Mouse (Mus musculus) heart, adult 2 months (tissue): Measurements from ENCODE around the gene Olfr330. TPM values are rescaled to one million over a fixed set of nuclear protein-coding genes. Genes with fewer than 3 reads are reported as not detected.
"Not testable (repeated sequence)": the region's sequence is repeated elsewhere in the genome, so short reads cannot be mapped to it uniquely, and the experiment has no call there.

Experiments used
- DNase-seq, 2 experiments: peaks; one replicate each; pipeline ENCODE4 v3.0.0; 2021
- H3K27ac ChIP-seq: fragments of 200-600 bp; 2 replicates; pipeline ENCODE4 v1.8.1; 2022
- H3K27me3 ChIP-seq: fragments of 200-500 bp; 2 replicates; pipeline ENCODE4 v1.6.1; 2012; ENCODE audit warnings: mild to moderate bottlenecking, low read length, inconsistent platforms, mixed read lengths; ENCODE audit not compliant: control insufficient read depth, insufficient read depth
- H3K36me3 ChIP-seq: fragments of 200-500 bp; 2 replicates; pipeline ENCODE4 v1.6.1; 2012; ENCODE audit warnings: low read length, inconsistent platforms; ENCODE audit not compliant: control insufficient read depth, insufficient read depth
- H3K4me1 ChIP-seq: fragments of 200-500 bp; 2 replicates; pipeline ENCODE4 v1.6.1; 2011; ENCODE audit warnings: low read length; ENCODE audit not compliant: control insufficient read depth, insufficient read depth
- H3K4me3 ChIP-seq: fragments of 200-600 bp; 2 replicates; pipeline ENCODE4 v1.8.1; 2022
- H3K79me2 ChIP-seq: fragments of 200-500 bp; replicated peaks from 2 replicates; pipeline ENCODE4 v1.6.1; 2012; ENCODE audit warnings: mild to moderate bottlenecking, inconsistent platforms, low read length, moderate library complexity, mixed read lengths; ENCODE audit not compliant: control insufficient read depth, insufficient read depth
- H3K9ac ChIP-seq: fragments of 200-500 bp; 2 replicates; pipeline ENCODE4 v1.6.1; 2012; ENCODE audit warnings: low read depth, mild to moderate bottlenecking, control low read depth, inconsistent platforms, low read length, mixed read lengths
- CTCF ChIP-seq: fragments of 200-600 bp; IDR thresholded peaks from 2 replicates; pipeline ENCODE4 v1.8.1; 2022; ENCODE audit warnings: antibody characterized with exemption, mild to moderate bottlenecking, moderate library complexity
- EP300 ChIP-seq: fragments of 200-500 bp; IDR thresholded peaks from 2 replicates; pipeline ENCODE4 v1.6.1; 2011; ENCODE audit warnings: low read depth, low read length, control low read depth; ENCODE audit not compliant: insufficient read depth
- POLR2A ChIP-seq: fragments of 200-500 bp; IDR thresholded peaks from 2 replicates; pipeline ENCODE4 v1.6.1; 2011; ENCODE audit warnings: mild to moderate bottlenecking, low read depth, low read length, control low read depth; ENCODE audit not compliant: insufficient read depth
- WGBS: fragments of 180-500 bp; shearing (Covaris S2); methylation state at CpG from one replicate; pipeline ENCODE4 v1.1.7; 2018; 5-methylcytosine and 5-hydroxymethylcytosine counted together
- intact Hi-C: fragments of 180-260 bp; cut with DNase I; formaldehyde crosslinking; loops from one replicate; pipeline ENCODE4 v1.15.1; 2025
- long read RNA-seq: library from polyadenylated mRNA; stranded (forward); transcript quantifications from one replicate; pipeline ENCODE4 v2.0.0, GENCODE M21; 2021
- polyA plus RNA-seq: library from polyadenylated mRNA; depleted of rRNA; stranded (reverse); fragments of >200 nt; gene quantifications from 2 replicates; pipeline ENCODE4 v1.2.3, GENCODE M21; 2012; rRNA removed
- total RNA-seq, 2 experiments: library from RNA; stranded (reverse); gene quantifications; 2 replicates each; pipeline ENCODE4 v1.2.3; 2021

The Olfr330 gene
- total RNA-seq (not detected), polyA plus RNA-seq (not detected in 2 replicates)
- long read RNA-seq = 0 reads

DNA sequence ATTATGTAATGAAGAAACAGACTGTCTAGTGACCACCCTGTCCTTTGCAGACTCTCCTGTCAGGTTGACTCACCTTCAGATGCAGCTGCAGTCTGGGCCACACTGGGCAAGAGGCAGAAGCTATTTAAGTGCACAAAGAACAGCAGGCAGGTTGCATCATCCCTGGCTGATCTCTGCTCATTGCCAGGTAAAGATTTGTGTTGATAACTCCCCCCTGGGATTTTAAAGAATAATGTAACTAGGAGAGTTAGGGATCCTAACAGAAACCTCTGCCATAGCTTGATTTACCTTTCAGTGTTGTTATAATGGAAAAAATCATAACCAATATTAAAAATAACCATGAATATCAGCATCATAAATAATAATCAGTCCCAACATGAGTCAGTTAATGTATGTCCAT lies at the start of gene Olfr330:
Gene Olfr330 (minus strand): TSS at position 101 of the 400 bp plus-strand sequence.
- H3K79me2 ChIP-seq, H3K4me3 ChIP-seq, H3K9ac ChIP-seq, H3K27me3 ChIP-seq, H3K27ac ChIP-seq, H3K36me3 ChIP-seq, intact Hi-C loops, H3K4me1 ChIP-seq, DNase-seq: not testable (repeated sequence)

- H3K9ac ChIP-seq = no peak overlapping the region
- H3K4me1 ChIP-seq = no peaks in the 10 kb centered on the region
- H3K27me3 ChIP-seq = no peaks in the 10 kb centered on the region
- intact Hi-C loops = no loop called here
- H3K79me2 ChIP-seq = no peaks in the 10 kb centered on the region
- DNase-seq = no peak
- no peaks in the 10 kb centered on the region for H3K36me3 ChIP-seq
- H3K4me3 ChIP-seq = no peak overlapping the region
- TF ChIP-seq CTCF (no peak), EP300 (no peak), POLR2A (no peak)
- 61% methylated on average over 8 of the region's 8 CpGs for WGBS
- H3K27ac ChIP-seq = no peak overlapping the region
These were observed 44.0 kb upstream of the Olfr330 start for GRCm38 (mm10) chr11:58578636-58579035.

DNA sequence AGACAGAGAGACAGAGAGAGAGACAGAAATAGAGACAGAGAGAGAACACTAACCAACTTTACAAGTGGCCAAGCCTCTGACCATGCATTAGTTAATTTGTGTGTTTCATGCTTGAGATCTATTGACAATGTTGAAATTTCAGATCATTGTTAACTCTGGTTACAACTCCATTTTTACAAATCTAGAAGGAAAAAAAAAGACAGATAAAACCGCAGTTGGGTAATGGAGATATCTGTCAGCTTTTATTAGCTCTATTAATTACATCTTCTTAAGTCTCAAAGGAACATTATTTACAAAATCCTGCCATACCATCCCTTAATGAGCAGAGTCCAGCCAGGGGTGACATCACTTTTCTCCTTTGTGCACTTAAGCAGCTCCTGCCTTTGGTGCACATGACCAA lies 42.8 kb upstream of the Olfr330 start, which contains the start of gene Olfr325:
Gene Olfr325 (plus strand): TSS at position 301 of the 400 bp plus-strand sequence.
- 61% methylated on average over 1 of the region's 1 CpGs for WGBS
- DNase-seq = no peak
- intact Hi-C loops = no loop called here
- Histone ChIP-seq H3K27ac (no peak within 1 kb of the TSS), H3K79me2 (no peaks in the 10 kb centered on the region), H3K9ac (no peak within 1 kb of the TSS), H3K36me3 (no peaks in the 10 kb centered on the region), H3K4me3 (no peak within 1 kb of the TSS), H3K27me3 (no peaks in the 10 kb centered on the region), H3K4me1 (no peaks in the 10 kb centered on the region)
- TF ChIP-seq EP300 (no peak), CTCF (no peak), POLR2A (no peak)

- no peaks in the 10 kb centered on the region for H3K4me1 ChIP-seq
- H3K27ac ChIP-seq = no peak within 1 kb of the TSS
- intact Hi-C loops = no loop called here
- WGBS = 43% methylated on average over 5 of the region's 5 CpGs
- TF ChIP-seq EP300 = no peak
- TF ChIP-seq CTCF = no peak
- no peak for TF ChIP-seq POLR2A
- H3K27me3 ChIP-seq = no peaks in the 10 kb centered on the region
- no peaks in the 10 kb centered on the region for H3K79me2 ChIP-seq
- H3K4me3 ChIP-seq = no peak within 1 kb of the TSS
- DNase-seq = peak in 1 of 2 experiments; percentile 31
- H3K9ac ChIP-seq = no peak within 1 kb of the TSS
- H3K36me3 ChIP-seq = no peaks in the 10 kb centered on the region
These were observed 35.8 kb upstream of the Olfr330 start, which contains the start of gene Olfr224 for GRCm38 (mm10) chr11:58570405-58570804. Gene Olfr224 (minus strand): TSS chr11:58570553.

GRCm38 (mm10) chr11:58555536-58555935 lies 20.9 kb upstream of the Olfr330 start, which contains the start of gene Olfr328:
Gene Olfr328 (minus strand): TSS chr11:58555636.
- TF ChIP-seq CTCF (no peak), EP300 (no peak), POLR2A (no peak)

GRCm38 (mm10) chr11:58546322-58546721 lies 11.7 kb upstream of the Olfr330 start, which contains the start of gene Olfr329-ps:
Gene Olfr329-ps (minus strand): TSS chr11:58546422.
- H3K27me3 ChIP-seq = no peaks in the 10 kb centered on the region
- H3K9ac ChIP-seq = no peak within 1 kb of the TSS
- H3K79me2 ChIP-seq = no peaks in the 10 kb centered on the region
- H3K27ac ChIP-seq = no peak within 1 kb of the TSS
- H3K36me3 ChIP-seq = no peaks in the 10 kb centered on the region
- intact Hi-C loops = no loop called here
- no peak for DNase-seq
- H3K4me3 ChIP-seq = no peak within 1 kb of the TSS
- 57% methylated on average over 5 of the region's 5 CpGs for WGBS
- TF ChIP-seq EP300 (no peak), CTCF (no peak)
- H3K4me1 ChIP-seq = no peaks in the 10 kb centered on the region

More at GRCm38 (mm10) chr11:58555536-58555935, 20.9 kb upstream of the Olfr330 start, which contains the start of gene Olfr328:
- no peaks in the 10 kb centered on the region for H3K27me3 ChIP-seq
- no peaks in the 10 kb centered on the region for H3K79me2 ChIP-seq
- no peak within 1 kb of the TSS for H3K4me3 ChIP-seq
- no peaks in the 10 kb centered on the region for H3K36me3 ChIP-seq
- no peak within 1 kb of the TSS for H3K9ac ChIP-seq
- H3K4me1 ChIP-seq = no peaks in the 10 kb centered on the region
- intact Hi-C loops = no loop called here
- no peak for DNase-seq
- 50% methylated on average over 1 of the region's 1 CpGs for WGBS
- no peak within 1 kb of the TSS for H3K27ac ChIP-seq

- H3K27ac ChIP-seq, H3K4me3 ChIP-seq, intact Hi-C loops, H3K4me1 ChIP-seq, H3K79me2 ChIP-seq, H3K36me3 ChIP-seq, H3K9ac ChIP-seq, H3K27me3 ChIP-seq: not testable (repeated sequence)
- WGBS = 87% methylated on average over 8 of the region's 9 CpGs
- peak; percentile 8 to 33 for DNase-seq
These were observed 14.9 kb downstream of the Olfr330 start for GRCm38 (mm10) chr11:58519756-58520155.

GRCm38 (mm10) chr11:58518916-58519315 lies 15.7 kb downstream of the Olfr330 start:
- H3K4me3 ChIP-seq, H3K9ac ChIP-seq, H3K36me3 ChIP-seq, H3K4me1 ChIP-seq, H3K79me2 ChIP-seq, H3K27ac ChIP-seq, intact Hi-C loops, H3K27me3 ChIP-seq: not testable (repeated sequence)
- peak; percentile 61 to 77 for DNase-seq
- 93% methylated on average over 18 of the region's 18 CpGs for WGBS

GRCm38 (mm10) chr11:58509058-58509457 lies 25.6 kb downstream of the Olfr330 start:
- H3K4me1 ChIP-seq, H3K79me2 ChIP-seq, H3K9ac ChIP-seq, H3K27ac ChIP-seq, DNase-seq, H3K4me3 ChIP-seq, H3K27me3 ChIP-seq, intact Hi-C loops, H3K36me3 ChIP-seq: not testable (repeated sequence)
- 79% methylated on average over 19 of the region's 19 CpGs for WGBS
